Mouse (Mus musculus) retina, postnatal 7 days (tissue): Measurements from ENCODE around the gene Ugdh.

Source experiments
- DNase-seq: peaks from one replicate; pipeline ENCODE4 v3.0.0-alpha.2; 2012; ENCODE audit warnings: low read depth, low spot score

Gene Ugdh

GRCm38 (mm10) chr5:65429441-65429840 is 6.3 kb downstream of the Ugdh start:
- DNase-seq = no peak

DNA sequence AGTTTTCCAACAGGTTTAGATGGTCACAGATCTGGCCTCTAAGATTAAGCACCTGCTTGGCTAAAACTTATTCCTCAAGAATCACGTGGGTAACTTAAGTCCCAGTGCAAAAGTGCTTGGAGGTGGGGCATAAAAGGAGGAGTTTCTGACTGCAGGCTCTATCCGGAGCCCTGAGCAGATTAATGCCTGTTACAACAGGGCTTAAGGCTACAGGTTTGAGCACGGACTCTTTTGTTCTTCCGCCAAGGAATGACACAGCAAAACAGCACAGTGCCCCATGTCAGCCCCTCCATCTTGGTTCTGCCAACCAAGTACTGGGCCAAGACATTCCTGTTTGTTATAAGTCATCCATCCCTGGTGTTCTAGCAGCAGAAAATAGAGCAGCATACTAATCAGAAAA is 7.4 kb downstream of the Ugdh start:
- DNase-seq = no peak

GRCm38 (mm10) chr5:65425251-65425650 is 10.5 kb downstream of the Ugdh start:
- no peak for DNase-seq

DNA sequence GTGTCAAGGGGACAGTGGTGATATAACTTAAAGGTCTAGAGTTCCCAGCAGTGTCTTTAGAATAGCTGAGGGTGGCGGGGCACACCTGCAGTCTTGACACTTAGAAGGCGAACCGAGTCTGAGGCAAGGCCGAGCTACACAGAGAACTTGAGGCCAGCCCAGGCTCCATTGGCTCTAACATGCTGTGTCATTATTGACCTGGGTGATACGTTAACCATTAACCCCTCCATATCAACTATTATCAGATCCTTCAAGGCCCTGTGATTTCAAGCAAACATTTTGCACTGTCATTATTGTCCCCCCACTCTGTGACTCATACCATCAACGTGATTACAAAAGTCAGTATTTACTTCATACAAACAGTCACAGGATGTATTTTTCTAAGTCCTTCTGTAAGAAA is 11.5 kb downstream of the Ugdh start:
- DNase-seq = no peak

DNA sequence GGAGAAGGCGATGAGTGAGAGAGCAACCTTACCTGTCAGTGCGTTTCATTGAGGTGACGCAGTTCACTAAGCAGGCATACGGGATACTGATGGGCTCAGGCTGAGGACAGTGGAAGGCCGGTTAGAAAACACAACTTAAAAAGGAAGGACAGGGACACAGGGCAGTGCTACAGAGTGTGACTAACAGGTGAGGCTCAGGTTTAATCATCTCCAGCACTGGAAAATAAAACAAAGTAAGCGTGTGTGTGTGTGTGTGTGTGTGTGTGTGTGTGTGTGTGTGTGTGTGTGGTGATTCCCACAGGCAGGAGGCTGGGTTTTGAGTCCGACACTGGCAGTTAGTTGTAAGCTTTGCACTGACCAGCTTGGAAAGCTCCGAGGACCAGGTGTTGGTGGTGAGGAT is 12.9 kb downstream of the Ugdh start:
- DNase-seq = no peak

- no peak for DNase-seq
Measured at GRCm38 (mm10) chr5:65420822-65421221, 14.9 kb downstream of the Ugdh start.

DNA sequence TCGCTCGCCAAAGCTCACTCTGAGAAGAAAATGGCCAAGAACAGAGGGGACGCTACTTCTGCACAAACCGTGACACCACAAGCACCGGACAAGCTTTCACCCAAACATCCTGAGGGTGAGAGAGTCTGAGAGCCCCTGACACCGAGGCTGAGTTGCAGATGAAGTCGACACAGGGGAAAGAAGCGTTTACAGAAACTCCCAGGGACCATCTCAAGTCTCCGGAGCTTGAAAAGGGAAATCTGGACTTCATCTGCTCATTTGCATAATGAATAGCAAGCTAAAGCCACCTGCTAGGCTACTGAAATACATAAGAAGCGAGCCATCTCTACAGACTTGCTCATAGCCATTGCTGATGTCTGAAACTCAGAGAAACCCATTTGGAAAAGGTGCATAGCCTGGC is 16.6 kb downstream of the Ugdh start:
- no peak for DNase-seq

- no peak for DNase-seq
Measured at GRCm38 (mm10) chr5:65415653-65416458, 19.9 kb downstream of the Ugdh start.

- no peak for DNase-seq
Measured at GRCm38 (mm10) chr5:65407989-65408388, 27.8 kb downstream of the Ugdh start.

GRCm38 (mm10) chr5:65401251-65401994 is 34.3 kb downstream of the Ugdh start:
- DNase-seq = peak; percentile 75

GRCm38 (mm10) chr5:65394425-65394824 is 41.3 kb downstream of the Ugdh start:
- no peak for DNase-seq

- no peak for DNase-seq
Measured at GRCm38 (mm10) chr5:65391753-65392152, 44.0 kb downstream of the Ugdh start.

DNA sequence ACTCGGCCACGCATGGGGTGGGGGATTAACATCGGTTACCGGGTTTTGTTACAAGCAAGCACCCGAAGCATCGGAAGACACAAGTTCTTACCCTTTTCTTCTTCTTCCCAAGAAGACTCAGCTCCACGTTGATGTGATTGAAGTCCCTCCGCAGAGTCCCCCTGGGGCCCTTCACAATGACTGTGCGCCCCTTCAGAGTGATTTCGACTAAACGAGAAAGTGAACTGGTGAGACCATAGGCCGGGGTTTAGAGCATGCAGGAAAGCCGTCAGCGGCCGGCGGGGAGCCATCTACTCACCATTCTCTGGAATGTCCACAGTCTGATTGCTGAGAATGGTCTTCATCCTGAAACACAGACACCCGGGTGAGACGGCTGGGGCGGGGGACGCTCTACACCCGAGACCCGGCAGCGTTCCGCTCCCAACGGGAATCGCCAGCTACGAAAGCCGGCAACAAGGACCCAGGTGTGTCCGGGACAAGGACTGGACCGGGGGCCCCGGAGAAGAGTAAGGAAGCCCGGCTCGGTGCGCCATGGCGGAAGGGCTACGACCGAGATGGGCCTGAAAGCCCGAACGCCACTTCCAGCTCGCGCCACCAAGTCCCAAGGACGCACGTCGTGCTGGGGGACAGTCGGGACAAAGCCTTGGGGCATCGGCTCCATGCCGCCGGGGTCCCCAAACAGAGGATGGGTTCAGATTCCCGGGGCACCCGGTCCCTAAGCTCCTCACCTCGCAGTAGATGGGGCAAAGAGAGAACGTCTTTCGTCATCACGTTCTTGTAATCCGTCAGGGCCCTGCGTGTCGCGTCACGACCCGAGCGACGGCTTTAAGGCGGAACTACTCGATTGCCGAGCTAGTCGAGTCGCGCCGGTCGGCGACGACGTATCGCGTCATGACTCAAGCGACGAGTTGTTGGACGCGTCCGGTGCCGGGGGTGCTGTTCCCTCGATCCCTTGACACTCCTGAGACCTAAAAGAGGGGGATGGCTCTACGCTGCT is 44.8 kb downstream of the Ugdh start, which contains the start of the genes Rpl9 and Lias:
Gene Rpl9 (minus strand): TSS at position 797 of the 997 bp plus-strand sequence.
Gene Lias (plus strand): TSS at position 850 of the 997 bp plus-strand sequence.
- DNase-seq = peak; percentile 96

- no peak for DNase-seq
Measured at GRCm38 (mm10) chr5:65387008-65387867, 48.5 kb downstream of the Ugdh start.

DNA sequence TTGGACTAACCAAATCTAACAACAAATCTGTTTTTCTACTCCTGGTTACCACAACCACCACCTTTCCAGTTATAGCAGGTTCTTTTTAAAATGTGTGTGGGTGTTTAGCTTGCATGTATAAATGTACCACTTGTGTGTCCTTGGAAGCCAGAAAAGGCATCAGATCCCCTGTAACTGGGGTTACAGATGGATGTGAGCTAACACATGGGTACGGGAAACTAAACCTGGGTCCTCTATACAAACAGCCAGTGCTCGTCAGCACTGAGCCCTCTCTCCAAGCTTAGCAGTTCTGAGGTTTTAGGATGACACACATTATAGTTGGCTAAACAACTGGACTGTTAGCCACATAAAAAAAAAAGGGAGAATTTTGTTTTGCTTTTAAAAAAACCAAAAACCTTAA is 50.0 kb downstream of the Ugdh start:
- no peak for DNase-seq

GRCm38 (mm10) chr5:65374746-65375145 is 61.0 kb downstream of the Ugdh start:
- no peak for DNase-seq

GRCm38 (mm10) chr5:65371551-65371950 is 64.2 kb downstream of the Ugdh start:
- DNase-seq = no peak

DNA sequence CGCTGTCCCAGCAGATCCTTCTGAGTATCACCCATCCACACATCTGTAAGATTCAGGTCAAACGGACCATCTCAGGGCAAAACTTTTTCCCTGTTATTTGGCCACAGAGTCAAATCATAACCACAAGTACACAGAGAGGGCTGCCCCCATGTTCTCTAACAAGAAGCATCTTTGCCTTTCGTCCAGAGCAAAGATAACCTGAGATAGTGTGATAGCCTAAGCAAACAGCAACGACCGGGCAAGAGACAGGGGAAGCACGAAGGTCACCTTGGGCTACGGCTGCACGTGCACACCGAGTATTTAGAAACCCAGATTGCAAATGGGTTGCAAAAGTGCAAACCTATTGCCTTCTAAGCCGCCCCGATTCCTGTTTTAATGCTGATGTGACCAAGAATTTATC is 67.9 kb downstream of the Ugdh start:
- DNase-seq = no peak
